Mouse (Mus musculus): ENCODE results near the gene Urb2. TPM values are rescaled to one million over a fixed set of nuclear protein-coding genes. Genes with fewer than 3 reads are reported as not detected.
A peak's percentile ranks its signal among the peaks of the same experiment; 100 is the strongest.

Urb2 gene
- total RNA-seq, 2 experiments from 2014 or later: 6.7 to 7.2 TPM

DNA sequence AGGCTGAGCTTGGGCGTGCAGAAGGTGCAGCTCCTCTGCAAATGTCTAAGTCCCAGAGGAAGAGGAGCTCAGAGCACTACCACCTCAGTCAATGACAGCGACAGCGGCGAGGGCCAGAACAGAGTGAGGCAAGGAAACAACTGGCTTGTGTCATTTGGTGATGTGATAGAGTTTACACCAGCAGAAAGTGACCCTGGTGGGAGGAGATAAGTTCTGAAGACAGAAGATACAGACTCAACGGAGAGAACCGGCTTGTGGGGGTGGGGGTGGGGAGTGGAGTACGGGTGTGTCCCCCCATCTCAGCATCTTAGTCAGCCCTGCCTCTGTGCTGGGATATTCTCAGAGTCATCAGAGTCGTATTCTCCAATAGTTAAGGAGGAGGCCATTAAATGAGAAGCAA lies 56.1 kb downstream of the Urb2 start:
- DNase-seq: no peak

GRCm38 (mm10) chr8:124077998-124078397 lies 56.7 kb downstream of the Urb2 start:
- DNase-seq: peak in 1 of 2 experiments; percentile 14

- DNase-seq: no peak
Observed at GRCm38 (mm10) chr8:124078969-124079368, 57.7 kb downstream of the Urb2 start.

- DNase-seq: peak; percentile 32 to 45
Observed at GRCm38 (mm10) chr8:124080467-124081326, 59.4 kb downstream of the Urb2 start.

GRCm38 (mm10) chr8:124082616-124083015 lies 61.3 kb downstream of the Urb2 start:
- no peak for DNase-seq

DNA sequence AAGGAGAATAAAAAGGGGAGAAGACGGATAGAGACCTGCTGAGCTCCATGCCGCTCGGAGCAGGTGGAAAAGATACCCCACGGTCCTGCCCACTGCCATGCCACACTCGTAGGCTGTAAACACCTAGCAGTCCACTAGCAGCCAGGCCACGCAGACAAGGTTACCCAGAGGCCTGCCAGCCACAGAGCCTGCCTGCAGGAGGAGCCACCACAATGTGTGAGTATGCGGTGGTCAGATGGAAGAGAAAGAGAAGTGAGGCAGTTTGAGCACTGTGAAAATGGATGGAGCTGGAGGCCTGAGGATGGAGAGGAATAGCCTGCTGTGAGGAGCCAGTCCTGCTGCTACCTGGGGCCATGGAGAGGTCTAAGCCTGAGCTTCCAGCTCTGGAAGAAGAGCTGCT lies 62.3 kb downstream of the Urb2 start:
- no peak for DNase-seq

DNA sequence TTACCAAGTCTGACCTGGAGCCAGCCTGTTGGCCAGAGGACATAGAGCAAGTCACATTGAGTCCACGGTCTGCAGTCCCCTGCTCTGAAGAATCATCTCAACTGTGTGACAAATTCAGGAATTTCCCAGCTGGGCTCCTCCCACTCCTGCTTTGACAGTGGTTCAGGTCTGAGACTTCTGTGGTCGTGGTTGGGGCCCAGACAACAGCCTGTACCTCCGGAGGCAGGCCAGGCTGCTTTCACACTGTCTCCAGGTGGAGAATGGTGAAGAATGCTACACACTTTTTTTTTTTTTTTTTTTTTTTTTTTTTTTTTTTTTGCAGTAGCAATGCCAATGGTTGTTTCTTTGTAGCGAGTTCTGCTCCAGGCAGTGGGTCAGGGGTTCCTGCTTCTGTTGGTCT lies 64.4 kb downstream of the Urb2 start:
- DNase-seq: no peak

- DNase-seq: no peak
Observed at GRCm38 (mm10) chr8:124088092-124088613, 66.8 kb downstream of the Urb2 start.

DNA sequence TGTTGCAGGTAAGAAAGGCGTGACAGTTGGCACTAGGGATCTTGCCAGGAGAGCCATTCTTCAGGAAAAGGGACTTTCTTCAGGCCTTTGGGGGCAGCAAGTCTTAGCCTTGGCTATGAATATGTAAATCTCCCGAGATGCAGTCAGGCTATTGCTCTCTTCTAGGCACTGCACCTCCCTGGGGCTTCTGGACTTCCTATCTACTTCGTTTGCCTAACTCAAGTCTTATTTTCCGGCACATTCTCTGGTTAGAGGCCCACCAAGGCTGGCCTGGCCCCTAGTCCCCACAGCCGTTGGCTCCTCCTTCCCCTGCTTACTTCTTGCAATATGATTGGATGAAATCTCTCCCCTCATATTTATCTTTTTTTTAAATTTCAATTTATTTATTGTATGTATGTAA lies 67.7 kb downstream of the Urb2 start:
- DNase-seq: no peak

DNA sequence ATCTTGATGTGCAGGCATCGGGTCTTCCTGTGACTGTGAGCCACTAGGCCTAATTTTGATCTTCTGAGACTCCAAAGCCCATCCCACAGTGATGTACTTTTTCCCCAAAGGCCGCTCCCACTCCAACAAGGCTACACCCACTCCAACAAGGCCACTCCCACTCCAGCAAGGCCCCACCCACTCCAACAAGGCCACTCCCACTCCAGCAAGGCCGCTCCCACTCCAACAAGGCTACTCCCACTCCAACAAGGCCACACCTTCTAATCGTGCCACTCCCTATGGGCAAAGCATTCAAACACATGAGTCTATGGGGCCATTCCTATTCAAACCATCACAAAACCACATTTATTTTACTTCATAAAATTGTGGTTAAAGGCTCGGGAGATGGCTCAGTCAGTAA lies 69.2 kb downstream of the Urb2 start:
- no peak for DNase-seq

Small RNA genes lying within 50 kb of the gene (microRNA-seq; reads per million reads assigned to microRNA genes)
- 0 reads per million in 2 experiments for gene Mir1967

Other genes starting within 250 kb of the Urb2 start
- 1 to 10 TPM; 8.6 to 8.9 TPM for gene Rab4a, start 215.5 kb upstream of the Urb2 start, total RNA-seq (2021)
- gene Ccsap, start 161.3 kb upstream of the Urb2 start, total RNA-seq (2021): under 1 TPM; 0.57 to 0.93 TPM
- gene Acta1, start 126.8 kb upstream of the Urb2 start, total RNA-seq (2021): 100 to 1,000 TPM; 385 to 423 TPM
- gene Nup133, start 72.2 kb upstream of the Urb2 start, total RNA-seq (2021): 10 to 100 TPM; 10.9 to 11.0 TPM
- 10 to 100 TPM; 43.3 to 52.1 TPM for gene Abcb10, start 38.4 kb upstream of the Urb2 start, total RNA-seq (2021)
- gene Taf5l, start 111 bp upstream of the Urb2 start, total RNA-seq (2021): 10 to 100 TPM; 12.1 to 13.5 TPM
- 10 to 100 TPM; 38.2 to 38.7 TPM for gene Galnt2, start 209.9 kb downstream of the Urb2 start, total RNA-seq (2021)

All from heart, adult 18-20 months (tissue).